In genomic region chr9:32540061-32540405, GRCm38 (mm10) we compare ENCODE assay signal across 8 mouse cellular contexts. TPM values are rescaled to one million over a fixed set of nuclear protein-coding genes. Genes with fewer than 3 reads are reported as not detected.
DNase-seq lines count a peak whose midpoint lies in the region; ATAC-seq and TF ChIP-seq lines count a peak whose summit lies in the region.

No protein-coding gene starts in this region.

- H3K4me3 ChIP-seq in kidney, adult 2 months (ENCODE audit: insufficient read depth, low read depth, low read length), result peak overlapping the region; percentile 70
- H3K4me3 ChIP-seq in MEL (ENCODE audit: control insufficient read depth in 1 of 2, insufficient read depth in 1 of 2, low read depth in 2 of 2, low read length in 2 of 2), result peak overlapping the region; percentile 81 to 85
- peak overlapping the region; percentile 66 for H3K4me3 ChIP-seq in limb, embryonic 15.5 days
- peak overlapping the region; percentile 49 for H3K4me3 ChIP-seq in midbrain, embryonic 16.5 days (ENCODE audit: low read depth, low read length)

- no peak for TF ChIP-seq POLR2A in kidney, adult 2 months (IDR thresholded peaks at IDR 0.05; ENCODE audit: low read depth, low read length)
- TF ChIP-seq POLR2A in MEL (IDR thresholded peaks at IDR 0.05; ENCODE audit: control insufficient read depth in 1 of 2, insufficient read depth in 1 of 2, low read depth in 1 of 2, low read length in 2 of 2, poor library complexity in 1 of 2), result peak; percentile 29 to 55; a peak in 1 of 4 replicates

- H3K4me1 ChIP-seq in kidney, adult 2 months (ENCODE audit: control insufficient read depth, insufficient read depth, low read length), result no peaks in the 10 kb centered on the region; the same call in 1 of the 2 replicates
- H3K4me1 ChIP-seq in MEL (ENCODE audit: control insufficient read depth in 1 of 2, insufficient read depth in 2 of 2, low read length in 2 of 2), result peaks cover 17 to 22% of the 10 kb centered on the region in 2 experiments
- peaks cover 48% of the 10 kb centered on the region for H3K4me1 ChIP-seq in limb, embryonic 15.5 days
- H3K4me1 ChIP-seq in midbrain, embryonic 16.5 days (ENCODE audit: control insufficient read depth, insufficient read depth, low read length), result peaks cover 32% of the 10 kb centered on the region

- ATAC-seq in granulocyte monocyte progenitor cell, adult 5-6 weeks (replicated peaks; ENCODE audit: poor library complexity, severe bottlenecking), result peak; percentile 57
- ATAC-seq in limb, embryonic 15.5 days (ENCODE audit: insufficient number of reproducible peaks, low FRiP score, low TSS enrichment, low read depth), result 0 out of 2 replicates have a peak, but pooled peaks have one; percentile 23
- ATAC-seq in midbrain, embryonic 16.5 days, result peak; percentile 18

- H3K9me3 ChIP-seq in MEL (replicated peaks; ENCODE audit: insufficient read depth, low read length), result no peaks in the 10 kb centered on the region
- no peaks in the 10 kb centered on the region for H3K9me3 ChIP-seq in limb, embryonic 15.5 days
- H3K9me3 ChIP-seq in midbrain, embryonic 16.5 days (replicated peaks; ENCODE audit: control insufficient read depth, low read length, poor library complexity, severe bottlenecking), result no peaks in the 10 kb centered on the region

- no peak for TF ChIP-seq CTCF in kidney, adult 2 months (conservative IDR thresholded peaks at IDR 0.05; ENCODE audit: insufficient read depth, insufficient read length, low read depth, low read length)
- no peak for TF ChIP-seq CTCF in MEL (IDR thresholded peaks at IDR 0.05 in 2 of 3, conservative IDR thresholded peaks at IDR 0.05 in 1 of 3; ENCODE audit: control insufficient read depth in 1 of 3, insufficient read depth in 1 of 3, low read depth in 2 of 3, low read length in 3 of 3, poor library complexity in 1 of 3, severe bottlenecking in 1 of 3)

- peaks cover 2% of the 10 kb centered on the region for H3K27me3 ChIP-seq in kidney, adult 2 months (replicated peaks; ENCODE audit: control insufficient read depth, insufficient read depth, low read length)
- no peaks in the 10 kb centered on the region for H3K27me3 ChIP-seq in MEL (ENCODE audit: control insufficient read depth in 1 of 2, insufficient read depth in 2 of 2, low read length in 2 of 2)
- peaks cover 23% of the 10 kb centered on the region for H3K27me3 ChIP-seq in limb, embryonic 15.5 days
- peaks cover 25% of the 10 kb centered on the region for H3K27me3 ChIP-seq in midbrain, embryonic 16.5 days (ENCODE audit: control insufficient read depth, insufficient read depth, low read depth, low read length)

- H3K36me3 ChIP-seq in kidney, adult 2 months (ENCODE audit: control insufficient read depth, insufficient read depth, low read length), result no peaks in the 10 kb centered on the region
- H3K36me3 ChIP-seq in MEL (ENCODE audit: control insufficient read depth in 1 of 2, insufficient read depth in 2 of 2, low read length in 2 of 2), result peaks cover 5 to 25% of the 10 kb centered on the region in 2 experiments; a peak in 3 of 4 replicates
- no peaks in the 10 kb centered on the region for H3K36me3 ChIP-seq in limb, embryonic 15.5 days
- no peaks in the 10 kb centered on the region for H3K36me3 ChIP-seq in midbrain, embryonic 16.5 days (ENCODE audit: control insufficient read depth, insufficient read depth, low read length)

- no peak for TF ChIP-seq RAD21 in MEL (IDR thresholded peaks at IDR 0.05; ENCODE audit: low read depth, low read length)

- TF ChIP-seq EP300 in MEL (IDR thresholded peaks at IDR 0.05; ENCODE audit: low read depth in 1 of 2, low read length in 2 of 2), result peak in 1 of 2 experiments; percentile 19; a peak in 1 of 4 replicates

- no peak for DNase-seq in kidney, adult 2 months
- DNase-seq in kidney, adult 8-10 months, result no peak
- peak; percentile 91 for DNase-seq in MEL (ENCODE audit: low read depth, low spot score)
- no peak for DNase-seq in urinary bladder, postnatal 25 days (ENCODE audit: low spot score)
- no peak for DNase-seq in right cerebral cortex, adult 2 months (ENCODE audit: low spot score in 2 of 2)

- peak overlapping the region; percentile 81 for H3K9ac ChIP-seq in MEL (ENCODE audit: control insufficient read depth, low read depth, low read length, poor library complexity, severe bottlenecking)
- H3K9ac ChIP-seq in limb, embryonic 15.5 days, result peak overlapping the region; percentile 75
- H3K9ac ChIP-seq in midbrain, embryonic 16.5 days (ENCODE audit: low read depth, low read length), result peak overlapping the region; percentile 68

- peaks cover 50% of the 10 kb centered on the region for H3K79me2 ChIP-seq in MEL (ENCODE audit: control insufficient read depth, insufficient read depth, low read length, poor library complexity)

- H3K27ac ChIP-seq in kidney, adult 2 months (ENCODE audit: insufficient read depth, low read depth, low read length), result peak overlapping the region; percentile 60
- peak overlapping the region; percentile 70 for H3K27ac ChIP-seq in MEL (ENCODE audit: control insufficient read depth, low read depth, low read length)
- peak overlapping the region; percentile 93 for H3K27ac ChIP-seq in limb, embryonic 15.5 days
- H3K27ac ChIP-seq in midbrain, embryonic 16.5 days (ENCODE audit: low read length), result peak overlapping the region; percentile 44; the same call in 1 of the 2 replicates

- WGBS in kidney, adult 2 months, result 8% methylated on average over 13 of the region's 13 CpGs
- WGBS in limb, embryonic 15.5 days, result 4% methylated on average over 13 of the region's 13 CpGs
- WGBS in midbrain, embryonic 16.5 days, result 1% methylated on average over 13 of the region's 13 CpGs

- peak overlapping the region; percentile 82 for H3K4me2 ChIP-seq in limb, embryonic 15.5 days
- peak overlapping the region; percentile 99 for H3K4me2 ChIP-seq in midbrain, embryonic 16.5 days (ENCODE audit: low read length)

TF ChIP-seq in MEL, 35 proteins besides CTCF, POLR2A, EP300 and RAD21:
- TF ChIP-seq CHD1 (IDR thresholded peaks at IDR 0.05; ENCODE audit: low read depth, low read length) (no peak), MAX (IDR thresholded peaks at IDR 0.05; ENCODE audit: low read length) (no peak), MYC (IDR thresholded peaks at IDR 0.05; ENCODE audit: low read depth, low read length) (no peak), ELF1 (IDR thresholded peaks at IDR 0.05; ENCODE audit: low read depth, low read length) (0 out of 2 replicates have a peak, but pooled peaks have one; percentile 22), NELFE (IDR thresholded peaks at IDR 0.05; ENCODE audit: low read depth, low read length) (no peak; the same call in 1 of the 2 replicates), MXI1 (IDR thresholded peaks at IDR 0.05; ENCODE audit: low read depth, low read length) (peak; percentile 69; the same call in 1 of the 2 replicates), BHLHE40 (IDR thresholded peaks at IDR 0.05; ENCODE audit: borderline replicate concordance, low read depth, low read length) (peak; percentile 73; the same call in 1 of the 2 replicates), MAFK (IDR thresholded peaks at IDR 0.05; ENCODE audit: borderline replicate concordance, low read depth, low read length) (no peak), ZMIZ1 (IDR thresholded peaks at IDR 0.05; ENCODE audit: low read depth, low read length) (no peak), ZKSCAN1 (IDR thresholded peaks at IDR 0.05; ENCODE audit: low read depth, low read length) (no peak), HCFC1 (IDR thresholded peaks at IDR 0.05; ENCODE audit: low read depth, low read length) (no peak), TBP (IDR thresholded peaks at IDR 0.05; ENCODE audit: low read depth, low read length) (peak; percentile 62), CHD2 (IDR thresholded peaks at IDR 0.05; ENCODE audit: low read length) (no peak), TCF12 (IDR thresholded peaks at IDR 0.05; ENCODE audit: low read depth, low read length) (no peak), ZNF384 (IDR thresholded peaks at IDR 0.05; ENCODE audit: low read depth, low read length) (no peak), GATA1 (IDR thresholded peaks at IDR 0.05; ENCODE audit: low read depth, low read length) (no peak), ZC3H11A (IDR thresholded peaks at IDR 0.05; ENCODE audit: low read depth, low read length) (no peak), KAT2A (conservative IDR thresholded peaks at IDR 0.05; ENCODE audit: low read depth, low read length) (no peak), POLR2AphosphoS2 (IDR thresholded peaks at IDR 0.05; ENCODE audit: low read length) (no peak), MYB (IDR thresholded peaks at IDR 0.05; ENCODE audit: low read depth, low read length) (no peak), ETS1 (IDR thresholded peaks at IDR 0.05; ENCODE audit: low read depth, low read length) (0 out of 2 replicates have a peak, but pooled peaks have one; percentile 5), RCOR1 (IDR thresholded peaks at IDR 0.05; ENCODE audit: low read depth, low read length) (no peak), USF2 (IDR thresholded peaks at IDR 0.05; ENCODE audit: borderline replicate concordance in 1 of 2, insufficient read depth in 1 of 2, low read depth in 1 of 2, low read length in 2 of 2) (no peak)

RNA-seq across cellular contexts. Expression of gene Fli1, which starts 2.6 kb away (rescaled TPM):
- polyA plus RNA-seq in kidney, adult 2 months (2012; rRNA removed), result 7.2 and 9.6 TPM in 2 replicates
- total RNA-seq in MEL (2012; rRNA removed), result 22.1 and 24.3 TPM in 2 replicates
- 100 to 1,000 TPM in 1 of 2 experiments, 10 to 100 TPM in 1; 13.8 to 171 TPM for polyA plus RNA-seq in MEL (2012; ENCODE audit: insufficient read depth in 1 of 2, insufficient read length in 2 of 2, low read depth in 1 of 2, low replicate concordance in 2 of 2, missing spikeins in 1 of 2)
- 63.4 and 68.3 TPM in 2 replicates for total RNA-seq in granulocyte monocyte progenitor cell, adult 5-6 weeks (2014; fragmentation: Nextera tagmentation)
- 106 and 109 TPM in 2 replicates for total RNA-seq in granulocyte monocyte progenitor cell, adult 5-6 weeks (2017)
- polyA plus RNA-seq in limb, embryonic 15.5 days (2015; fragmentation: Nextera tagmentation; extraction: Ambion mirVana), result 21.3 and 23.4 TPM in 2 replicates
- 6.0 and 7.2 TPM in 2 replicates for polyA plus RNA-seq in midbrain, embryonic 16.5 days (2015; fragmentation: Nextera tagmentation; extraction: Ambion mirVana)
